Mouse (Mus musculus) olfactory bulb, adult 2 months (tissue): ENCODE results near the gene Mfsd9. TPM values are rescaled to one million over a fixed set of nuclear protein-coding genes. Genes with fewer than 3 reads are reported as not detected.
A peak's percentile ranks its signal among the peaks of the same experiment; 100 is the strongest.

Experiments
- H3K27ac ChIP-seq: fragments of 200-500 bp; 2 replicates; pipeline ENCODE4 v1.5.1; 2012; ENCODE audit warnings: low read depth, low read length; ENCODE audit not compliant: insufficient read depth
- H3K4me1 ChIP-seq: fragments of 200-500 bp; 2 replicates; pipeline ENCODE4 v1.6.1; 2012; ENCODE audit warnings: low read length; ENCODE audit not compliant: control insufficient read depth, insufficient read depth
- H3K4me3 ChIP-seq: fragments of 200-500 bp; 2 replicates; pipeline ENCODE4 v1.5.1; 2012; ENCODE audit warnings: mild to moderate bottlenecking, low read depth, low read length, moderate library complexity; ENCODE audit not compliant: insufficient read depth
- CTCF ChIP-seq: fragments of 200-500 bp; IDR thresholded peaks from 2 replicates; pipeline ENCODE4 v1.5.1; 2012; ENCODE audit warnings: low read depth, mild to moderate bottlenecking, low read length, moderate library complexity; ENCODE audit not compliant: insufficient read depth
- POLR2A ChIP-seq: fragments of 200-500 bp; IDR thresholded peaks from 2 replicates; pipeline ENCODE4 v1.6.1; 2012; ENCODE audit warnings: mild to moderate bottlenecking, low read depth, low read length, moderate library complexity; ENCODE audit not compliant: insufficient read depth
- whole genome bisulfite sequencing: fragments of 180-500 bp; shearing (Covaris S2); methylation state at CpG from one replicate; pipeline ENCODE4 v1.1.7; 2018; 5-methylcytosine and 5-hydroxymethylcytosine counted together
- polyA plus RNA-seq: library from polyadenylated mRNA; stranded (reverse); fragments of >200 nt; gene quantifications from 2 replicates; pipeline ENCODE4 v1.2.4, GENCODE M21; 2012; ENCODE audit warnings: low replicate concordance; ENCODE audit not compliant: missing spikeins, insufficient read depth, insufficient read length

The Mfsd9 gene
- polyA plus RNA-seq, 1 experiment = not detected

DNA sequence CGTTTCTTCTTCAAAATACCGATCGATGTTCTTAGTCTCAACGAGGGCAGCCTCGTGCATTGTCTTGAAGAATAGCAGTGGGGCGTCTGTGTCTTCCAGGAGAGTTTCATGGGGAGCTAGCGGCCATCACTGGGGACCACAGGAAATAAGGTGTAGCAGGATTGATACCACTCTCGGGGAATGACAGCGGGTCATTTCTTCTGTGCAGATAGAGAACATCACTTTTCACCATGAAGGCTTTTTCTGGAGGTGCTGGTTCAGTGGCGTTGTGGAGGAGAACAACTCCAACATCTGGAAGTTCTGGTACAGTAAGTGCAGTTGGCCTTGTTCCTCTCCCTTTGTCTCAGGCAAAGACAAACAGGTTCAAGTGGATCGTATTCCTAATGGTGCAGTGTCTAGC lies 15.4 kb upstream of the Mfsd9 start:
- no peak overlapping the region for H3K4me3 ChIP-seq
- TF ChIP-seq POLR2A (no peak), CTCF (no peak)
- no peak overlapping the region for H3K27ac ChIP-seq
- WGBS = 84% methylated on average over 11 of the region's 11 CpGs
- H3K4me1 ChIP-seq = no peaks in the 10 kb centered on the region

DNA sequence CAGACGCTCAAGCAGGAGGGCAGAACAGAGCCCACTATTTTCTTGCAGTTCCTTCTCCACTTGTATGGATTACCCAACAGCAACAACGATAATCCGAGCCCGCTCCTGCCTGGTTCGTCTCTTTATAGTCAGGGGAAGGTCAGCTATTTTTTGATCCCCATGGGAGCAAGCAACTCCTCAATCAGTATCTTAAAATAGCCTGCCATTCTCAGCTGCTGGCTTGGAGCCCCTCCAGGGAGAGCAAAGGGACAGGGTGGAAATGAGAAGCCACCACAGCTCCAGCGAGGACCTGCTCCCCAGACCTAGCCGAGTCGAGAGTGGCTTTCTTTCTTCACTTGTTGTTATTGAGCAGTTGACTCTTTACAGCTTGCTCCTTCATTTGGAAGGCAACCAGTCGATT lies 14.9 kb upstream of the Mfsd9 start, which contains the start of gene Tmem182:
Tmem182 (plus strand) TSS at position 251 of the 400 bp plus-strand sequence.
- no peak within 1 kb of the TSS for H3K27ac ChIP-seq
- TF ChIP-seq POLR2A = no peak
- no peak for TF ChIP-seq CTCF
- no peak within 1 kb of the TSS for H3K4me3 ChIP-seq
- no peaks in the 10 kb centered on the region for H3K4me1 ChIP-seq
- WGBS = 48% methylated on average over 9 of the region's 9 CpGs

DNA sequence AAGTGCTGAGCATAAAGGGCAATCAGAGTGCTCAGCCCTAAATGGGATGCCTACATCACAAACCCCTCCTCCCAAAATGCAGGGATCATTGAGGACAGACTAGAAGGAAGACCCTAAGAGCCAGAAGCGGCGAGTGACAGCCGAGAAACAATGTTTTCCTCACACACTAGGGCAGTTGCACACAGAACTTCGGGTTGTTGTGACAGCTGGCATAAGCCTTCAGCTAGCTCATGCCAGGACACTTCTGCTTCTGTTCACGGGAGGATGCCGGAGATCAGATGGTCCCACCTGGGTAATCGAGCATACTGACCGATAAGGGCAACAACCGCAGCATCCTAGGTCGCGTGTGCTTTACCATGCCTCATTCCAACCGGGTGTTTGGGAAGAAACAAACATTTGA lies 13.6 kb upstream of the Mfsd9 start:
- Histone ChIP-seq H3K4me3 (no peak overlapping the region), H3K27ac (no peak overlapping the region), H3K4me1 (no peaks in the 10 kb centered on the region)
- 91% methylated on average over 12 of the region's 12 CpGs for WGBS
- no peak for TF ChIP-seq CTCF

- 25% methylated on average over 3 of the region's 3 CpGs for WGBS
- H3K27ac ChIP-seq = no peak overlapping the region
- TF ChIP-seq POLR2A (no peak), CTCF (no peak)
- H3K4me3 ChIP-seq = no peak overlapping the region
- H3K4me1 ChIP-seq = no peaks in the 10 kb centered on the region
Observed at GRCm38 (mm10) chr1:40802759-40803158, 12.3 kb upstream of the Mfsd9 start.

DNA sequence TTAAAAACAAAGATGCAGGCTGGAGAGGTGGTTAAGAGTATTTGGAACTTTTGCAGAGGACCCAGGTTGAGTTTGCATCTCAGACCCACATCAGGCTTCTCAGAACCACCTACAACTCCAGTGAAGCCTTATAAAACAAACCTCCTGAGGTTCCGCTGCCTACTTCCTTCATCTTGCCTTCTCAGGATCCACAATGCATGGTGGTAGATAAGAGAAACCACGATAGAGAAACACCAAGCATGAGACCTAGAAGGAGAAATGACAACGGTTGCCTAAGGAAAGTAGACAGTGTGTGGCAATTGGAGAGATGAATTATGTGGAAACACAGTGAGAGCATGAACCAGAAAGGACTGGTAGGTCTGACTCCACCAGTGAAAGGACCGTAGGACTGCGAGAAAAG lies 10.4 kb upstream of the Mfsd9 start:
- Histone ChIP-seq H3K4me1 (no peaks in the 10 kb centered on the region), H3K27ac (no peak overlapping the region), H3K4me3 (no peak overlapping the region)
- TF ChIP-seq POLR2A (no peak), CTCF (no peak)
- WGBS = 89% methylated on average over 5 of the region's 5 CpGs

- Histone ChIP-seq H3K4me3 (no peak overlapping the region), H3K4me1 (no peaks in the 10 kb centered on the region), H3K27ac (no peak overlapping the region)
- TF ChIP-seq CTCF = no peak
- no peak for TF ChIP-seq POLR2A
- WGBS = 87% methylated on average over 8 of the region's 8 CpGs
Observed at GRCm38 (mm10) chr1:40799121-40799520, 8.6 kb upstream of the Mfsd9 start.

DNA sequence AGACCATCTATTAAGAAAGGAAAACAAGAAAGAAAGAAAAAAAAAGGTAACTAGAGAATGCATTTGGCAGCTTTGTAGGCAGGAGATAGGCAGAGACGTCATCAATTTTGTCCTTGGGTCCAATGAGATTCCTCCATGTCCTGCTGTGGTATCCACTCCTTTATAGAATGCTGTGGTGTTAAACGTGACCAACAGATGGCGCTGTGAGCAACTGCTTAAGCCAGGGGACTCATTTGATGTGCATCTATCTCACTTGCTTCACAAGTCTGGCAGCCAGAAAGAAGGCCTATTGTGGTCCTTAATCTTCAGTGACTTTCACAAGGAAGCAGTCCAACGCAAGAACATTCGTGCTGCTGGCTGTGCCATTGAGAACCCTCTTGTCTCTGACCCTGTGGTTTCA lies 6.9 kb upstream of the Mfsd9 start:
- no peak overlapping the region for H3K27ac ChIP-seq
- TF ChIP-seq POLR2A = no peak
- H3K4me1 ChIP-seq = no peaks in the 10 kb centered on the region
- 19% methylated on average over 5 of the region's 5 CpGs for WGBS
- H3K4me3 ChIP-seq = no peak overlapping the region

DNA sequence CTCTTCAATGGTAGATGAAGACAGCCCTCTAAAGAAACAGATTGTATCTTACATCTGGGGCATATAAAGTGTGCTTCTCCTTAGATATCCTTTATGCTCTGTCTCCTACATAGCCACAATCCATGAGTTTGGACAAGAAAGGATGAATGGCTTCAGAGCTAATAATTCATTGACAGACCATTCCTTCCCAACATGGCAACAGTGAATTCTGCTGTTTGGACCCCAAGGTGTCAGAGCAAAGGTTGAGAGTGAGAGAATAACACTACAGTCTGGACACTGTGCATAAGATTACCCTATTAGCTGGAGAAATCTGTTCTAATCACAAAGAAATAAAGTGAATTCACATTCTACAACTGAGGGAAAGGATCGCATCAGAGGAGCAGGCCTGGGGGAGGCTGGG lies 5.0 kb upstream of the Mfsd9 start:
- no peak overlapping the region for H3K27ac ChIP-seq
- no peak overlapping the region for H3K4me3 ChIP-seq
- H3K4me1 ChIP-seq = no peaks in the 10 kb centered on the region
- TF ChIP-seq CTCF = no peak
- no peak for TF ChIP-seq POLR2A
- WGBS = 90% methylated on average over 1 of the region's 1 CpGs

GRCm38 (mm10) chr1:40789666-40790233 lies 737 bp downstream of the Mfsd9 start:
- TF ChIP-seq POLR2A (no peak), CTCF (no peak)
- 0 out of 2 replicates have a peak, but pooled peaks cover 4% of the 10 kb centered on the region for H3K4me1 ChIP-seq
- H3K27ac ChIP-seq = no peak overlapping the region
- peak overlapping the region; percentile 73; the same call in 1 of the 2 replicates for H3K4me3 ChIP-seq
- 21% methylated on average over 5 of the region's 5 CpGs for WGBS

GRCm38 (mm10) chr1:40788956-40789355 lies 1.5 kb downstream of the Mfsd9 start:
- 0 out of 2 replicates have a peak, but pooled peaks cover 4% of the 10 kb centered on the region for H3K4me1 ChIP-seq
- TF ChIP-seq CTCF (no peak), POLR2A (no peak)
- no peak overlapping the region for H3K27ac ChIP-seq
- H3K4me3 ChIP-seq = no peak overlapping the region
- WGBS = 78% methylated on average over 6 of the region's 6 CpGs
